Mouse (Mus musculus) erythroblast, embryonic 14.5 days (primary cell): Measurements from ENCODE around the gene Tchhl1.

Experiments used
- GATA1 ChIP-seq: IDR thresholded peaks from 2 replicates; pipeline ENCODE4 v1.6.1; 2012; ENCODE audit warnings: low read length, inconsistent platforms, mixed read lengths
- TAL1 ChIP-seq: IDR thresholded peaks from 3 replicates; pipeline ENCODE4 v1.6.1; 2012; ENCODE audit warnings: low read length, inconsistent platforms, mixed read lengths

DNA sequence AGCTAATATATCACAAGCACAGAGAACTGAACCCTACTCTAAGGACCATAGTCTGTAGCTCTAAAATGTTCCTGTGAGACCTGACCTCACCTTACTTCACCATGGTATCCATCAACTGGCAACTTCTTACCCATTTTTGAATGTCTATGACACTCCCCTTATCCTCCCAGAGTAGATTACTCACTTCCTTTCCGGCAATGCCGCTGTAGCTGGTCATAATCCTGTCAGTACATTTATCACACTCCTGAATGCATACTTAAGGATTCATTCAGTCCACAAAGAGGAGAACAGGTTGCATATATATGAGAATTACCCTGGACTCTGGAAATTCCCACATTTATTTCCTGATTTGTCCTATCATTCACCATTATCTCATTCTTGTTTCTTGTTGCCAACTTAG is 48.8 kb downstream of the Tchhl1 start:
- no peak for TF ChIP-seq TAL1
- TF ChIP-seq GATA1, result no peak
